Mouse (Mus musculus): Measurements from ENCODE around the gene Poln.
A peak's percentile ranks its signal among the peaks of the same experiment; 100 is the strongest.

Gene Poln

DNA sequence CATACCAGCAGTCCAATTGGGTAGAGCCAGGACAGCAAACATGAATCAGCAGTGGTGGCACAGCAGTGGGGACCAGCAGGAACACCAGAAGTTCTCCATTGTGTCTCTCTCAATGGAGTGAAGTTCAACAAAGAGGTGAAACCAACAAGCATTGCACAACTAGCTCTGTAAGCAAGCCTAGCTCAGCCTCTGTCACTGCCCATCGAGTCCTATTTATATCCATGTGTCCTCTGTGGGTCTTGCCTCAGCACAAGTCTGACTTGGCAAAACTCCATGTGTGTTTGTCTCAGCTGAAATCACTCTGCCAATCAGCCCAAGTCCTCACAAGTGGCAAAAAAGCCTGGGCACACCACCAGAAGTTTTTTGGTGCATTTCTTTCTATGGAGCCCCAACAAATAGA, 63.6 kb downstream of the Poln start:
- no peak for DNase-seq (ENCODE audit: low spot score)

DNA sequence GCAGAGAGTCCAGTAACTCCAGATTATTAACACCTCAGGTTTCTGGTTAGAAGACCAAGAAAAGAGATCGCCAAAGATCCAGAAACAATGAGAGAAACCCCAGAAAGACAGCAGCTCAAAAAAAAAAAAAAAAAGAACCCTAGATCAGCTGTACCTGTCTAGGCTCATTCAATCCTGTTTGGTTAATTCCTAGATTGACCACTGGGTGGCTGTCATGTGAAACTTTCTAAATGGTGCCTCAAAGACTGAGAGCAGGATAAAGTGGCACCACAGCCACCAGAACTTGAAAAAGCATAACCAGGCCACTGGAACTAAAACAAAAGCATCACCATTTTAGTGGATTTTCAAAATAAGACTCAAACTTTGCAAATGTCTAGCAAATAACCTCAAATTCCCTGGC, 71.9 kb downstream of the Poln start:
- no peak for DNase-seq (ENCODE audit: low spot score)

DNA sequence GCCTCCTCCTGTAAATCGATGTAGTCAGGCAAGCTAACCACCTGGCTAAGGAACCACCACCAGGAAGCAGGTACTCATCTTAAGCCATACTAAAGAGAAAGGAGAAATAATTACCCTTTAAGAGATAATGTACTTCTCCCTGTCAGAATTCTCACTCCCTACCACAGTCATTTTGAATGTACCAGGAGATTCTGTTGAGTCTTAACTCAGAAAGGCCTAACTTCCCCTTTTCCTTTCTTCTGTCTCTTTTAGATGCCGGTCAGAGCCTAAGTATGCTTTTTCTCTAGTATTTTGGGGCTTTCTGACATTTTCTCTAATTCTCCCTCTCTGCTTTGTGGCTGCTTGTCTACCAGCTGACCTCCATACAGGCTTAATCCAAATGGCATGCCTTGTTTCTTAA, 76.2 kb downstream of the Poln start:
- DNase-seq (ENCODE audit: low spot score): no peak

DNA sequence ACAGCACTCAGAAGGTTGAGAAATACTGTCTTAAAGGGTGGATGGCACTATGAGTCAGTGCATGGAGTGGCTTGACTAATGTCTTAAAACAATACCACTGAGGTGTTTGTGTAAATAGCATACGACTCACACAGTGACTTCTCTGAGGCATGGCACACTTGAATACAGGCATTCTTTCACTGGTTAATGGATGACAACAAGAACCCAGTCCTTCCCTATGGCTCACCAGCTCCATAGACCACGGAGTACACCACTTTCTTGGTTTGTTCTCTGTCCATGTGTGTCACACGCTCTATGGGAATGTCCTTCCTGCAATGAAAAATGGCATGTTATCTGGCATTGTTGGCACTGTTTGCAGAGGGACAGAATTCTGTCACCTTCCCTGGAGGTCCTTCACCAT, 136.7 kb downstream of the Poln start:
- no peak for DNase-seq (ENCODE audit: low spot score)

DNA sequence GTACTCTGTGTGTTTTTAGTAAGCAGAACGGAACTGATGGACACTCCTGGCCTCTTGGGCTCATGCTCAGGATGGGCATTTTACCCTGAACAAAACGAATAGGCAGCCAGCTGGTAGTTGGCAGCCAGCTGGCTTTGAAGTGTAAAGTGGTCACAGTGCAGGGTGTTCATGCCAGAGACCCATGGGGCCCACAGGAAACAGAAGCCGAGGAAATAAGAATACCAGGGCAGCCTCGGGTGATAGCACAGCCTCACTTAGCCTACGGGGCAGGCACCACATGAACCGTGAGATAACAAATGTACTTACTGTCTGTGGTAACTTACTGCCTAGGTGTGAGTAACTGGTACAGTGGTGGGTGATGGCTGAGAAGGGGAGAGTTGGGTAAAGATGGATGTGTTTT, 138.2 kb downstream of the Poln start:
- DNase-seq (ENCODE audit: low spot score): no peak

DNA sequence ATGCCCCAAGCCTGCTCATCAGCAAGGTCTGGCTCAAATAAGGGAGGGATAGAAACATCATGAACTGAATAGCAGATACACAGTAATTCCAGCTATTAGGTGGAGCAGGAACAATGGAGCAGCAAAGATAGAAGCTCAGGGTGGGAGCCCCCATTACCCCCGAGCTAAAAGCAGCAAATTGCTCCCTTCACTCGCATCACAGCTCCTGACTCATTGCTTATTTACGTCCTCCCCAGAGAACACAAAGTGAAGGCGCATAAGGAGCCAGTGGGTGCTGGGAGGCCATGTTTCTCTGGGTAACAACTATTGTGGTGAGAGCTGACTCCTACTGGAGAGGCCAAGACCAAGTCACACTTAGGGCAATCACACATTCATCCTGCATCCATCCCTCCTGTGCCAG, 139.1 kb downstream of the Poln start:
- DNase-seq (ENCODE audit: low spot score): no peak

DNA sequence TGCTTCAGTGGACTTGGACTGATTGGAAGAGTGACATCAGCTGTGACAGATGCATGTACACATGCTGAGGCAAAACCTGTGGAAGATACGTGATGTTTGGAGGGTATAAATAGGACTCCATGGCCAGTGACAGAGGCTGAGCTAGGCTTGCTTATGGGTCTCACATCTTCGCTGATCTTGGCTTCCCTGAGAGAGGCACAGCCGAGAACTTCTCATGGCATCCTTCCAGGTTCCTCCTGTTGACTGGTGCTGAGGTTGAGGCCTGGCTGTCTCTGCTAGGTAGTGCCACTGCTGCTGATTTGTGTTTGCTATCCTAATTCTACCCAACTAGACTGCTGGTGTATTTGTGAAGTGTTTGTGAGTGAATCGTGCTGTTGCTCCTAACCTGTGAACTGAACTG, 150.3 kb downstream of the Poln start:
- DNase-seq (ENCODE audit: low spot score): no peak

DNA sequence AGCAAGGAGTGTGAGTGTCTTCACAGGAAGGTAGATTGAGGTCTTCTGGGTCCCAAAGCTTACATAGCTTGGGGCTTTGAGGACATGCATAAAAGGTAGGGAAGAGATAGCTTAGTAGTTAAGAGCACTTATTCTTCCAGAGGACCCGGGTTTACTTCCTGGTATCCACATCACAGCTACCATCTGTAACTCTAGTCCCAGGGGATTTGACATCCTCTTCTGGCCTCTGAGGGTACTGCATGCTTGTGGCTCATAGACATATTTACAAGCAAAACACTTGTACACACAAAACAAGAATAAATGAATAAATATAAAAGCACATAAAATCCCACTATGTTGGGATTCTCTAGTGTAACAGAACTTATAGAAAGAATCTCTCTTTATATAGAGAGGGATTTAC, 154.6 kb downstream of the Poln start:
- no peak for DNase-seq (ENCODE audit: low spot score)

DNA sequence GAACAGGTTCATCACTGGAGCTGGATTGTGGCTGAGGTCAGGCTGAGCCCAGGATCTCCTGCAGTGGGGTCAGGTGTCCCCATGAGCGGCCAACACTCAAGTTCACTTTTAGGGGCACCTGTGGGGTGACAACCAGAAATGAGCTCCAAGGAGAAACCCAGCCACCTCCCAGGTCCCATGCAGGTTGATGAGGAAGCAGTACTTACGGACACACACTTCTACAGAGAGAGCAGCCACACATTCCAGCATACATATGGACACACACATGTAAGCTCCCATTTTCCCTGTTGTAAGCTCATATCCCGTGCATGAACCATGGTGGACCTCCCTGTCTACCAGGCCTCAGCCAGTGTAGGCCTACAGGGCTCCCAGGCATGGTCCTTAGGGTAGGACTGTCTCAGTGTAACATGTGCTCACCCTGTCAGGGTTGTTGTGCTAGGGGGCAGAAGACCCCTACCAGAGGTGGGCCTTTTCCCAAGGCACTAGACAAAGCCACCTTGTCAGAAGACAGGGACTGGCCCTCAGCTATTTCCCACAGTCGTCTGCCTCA, 161.8 kb downstream of the Poln start:
- no peak for DNase-seq (ENCODE audit: low spot score)

DNA sequence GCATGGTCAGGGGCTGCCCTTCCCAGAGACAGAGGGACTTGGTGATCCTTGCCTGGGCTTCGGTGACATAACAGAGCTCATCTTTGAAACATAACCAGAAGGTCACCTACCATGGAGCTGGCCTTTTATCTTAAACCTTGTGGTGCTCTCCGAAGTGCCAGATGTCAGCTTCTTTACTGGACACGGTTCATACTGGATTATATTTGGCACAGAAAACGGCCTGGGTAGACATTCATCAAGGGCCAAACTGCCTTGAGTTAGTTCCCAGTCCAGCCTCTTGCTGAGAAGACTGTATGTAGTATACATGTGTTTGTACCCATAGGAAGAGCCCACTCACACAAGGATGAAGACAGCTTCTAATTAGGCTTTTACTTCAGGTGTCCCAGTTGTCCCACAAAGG, 162.4 kb downstream of the Poln start:
- no peak for DNase-seq (ENCODE audit: low spot score)

DNA sequence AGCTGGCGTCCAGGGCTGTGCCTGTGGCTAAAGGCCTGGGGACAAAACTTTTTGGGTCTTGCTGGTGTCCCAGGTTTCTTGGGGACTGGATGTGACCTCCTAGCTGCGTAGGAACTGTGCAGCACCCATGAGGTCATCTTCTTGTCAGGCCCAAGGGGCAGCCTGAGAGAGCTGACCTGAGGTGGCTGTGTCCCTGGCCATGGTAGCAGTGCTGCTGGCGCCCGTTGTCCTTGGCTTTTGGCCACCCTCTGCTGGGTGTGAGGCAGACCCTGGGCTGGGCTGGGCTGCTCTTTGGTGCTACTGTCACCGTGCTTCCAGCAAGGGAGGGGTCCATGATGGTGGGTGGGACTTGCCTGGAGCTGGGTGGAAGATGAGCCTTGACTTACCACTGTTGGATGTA, 164.6 kb downstream of the Poln start:
- DNase-seq (ENCODE audit: low spot score): no peak

DNA sequence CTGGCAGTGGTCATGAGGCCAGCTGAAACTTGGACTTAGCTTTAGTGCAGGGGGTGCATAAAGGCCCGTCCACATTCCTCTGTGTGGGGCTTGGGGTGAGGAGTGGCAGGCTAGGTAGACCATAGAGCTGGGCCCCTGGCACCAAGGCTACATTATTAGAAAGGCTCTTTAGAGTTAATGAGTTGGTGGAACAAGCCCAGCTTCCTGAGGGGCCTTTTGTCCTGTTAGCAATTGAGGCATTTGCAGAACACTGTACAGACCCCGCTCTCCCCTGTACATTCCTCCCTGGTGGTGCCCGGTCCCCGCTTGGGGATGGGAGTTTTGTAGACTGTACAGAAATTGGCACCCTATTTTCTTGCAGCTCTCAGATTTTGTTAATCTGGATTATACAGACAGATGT, 166.6 kb downstream of the Poln start:
- no peak for DNase-seq (ENCODE audit: low spot score)

DNA sequence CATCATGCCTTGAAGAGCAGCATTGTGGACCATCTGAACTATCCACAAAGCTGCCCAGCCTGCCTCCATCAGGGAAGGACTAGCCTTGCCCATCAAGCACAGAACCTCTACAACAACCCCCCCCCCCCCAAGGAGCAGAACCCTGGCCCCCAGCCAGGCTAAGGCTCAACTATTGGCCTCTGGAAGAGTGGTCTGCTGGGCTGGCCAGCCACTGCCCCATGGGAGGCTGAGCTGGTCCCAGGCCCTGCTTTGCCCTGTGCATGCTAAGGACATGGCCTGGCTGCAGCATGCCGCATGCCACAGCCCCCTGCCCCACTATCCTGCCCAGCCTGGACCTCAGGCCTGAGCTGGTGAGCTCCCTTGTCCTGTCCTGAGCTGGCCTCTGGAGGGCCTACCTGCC, 167.8 kb downstream of the Poln start:
- DNase-seq (ENCODE audit: low spot score): no peak

DNA sequence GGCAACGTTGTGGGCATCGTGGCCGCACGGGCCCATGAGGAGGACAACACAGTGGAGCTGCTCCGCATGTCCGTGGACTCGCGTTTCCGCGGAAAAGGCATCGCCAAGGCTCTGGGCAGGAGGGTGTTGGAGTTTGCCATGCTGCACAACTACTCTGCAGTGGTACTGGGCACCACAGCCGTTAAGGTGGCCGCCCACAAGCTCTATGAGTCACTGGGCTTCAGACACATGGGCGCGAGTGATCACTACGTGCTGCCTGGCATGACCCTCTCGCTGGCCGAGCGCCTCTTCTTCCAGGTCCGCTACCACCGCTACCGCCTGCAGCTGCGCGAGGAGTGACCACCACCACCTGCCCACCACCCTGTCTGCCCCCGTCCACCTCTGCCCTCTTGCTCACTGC, 168.4 kb downstream of the Poln start:
- DNase-seq (ENCODE audit: low spot score): no peak

DNA sequence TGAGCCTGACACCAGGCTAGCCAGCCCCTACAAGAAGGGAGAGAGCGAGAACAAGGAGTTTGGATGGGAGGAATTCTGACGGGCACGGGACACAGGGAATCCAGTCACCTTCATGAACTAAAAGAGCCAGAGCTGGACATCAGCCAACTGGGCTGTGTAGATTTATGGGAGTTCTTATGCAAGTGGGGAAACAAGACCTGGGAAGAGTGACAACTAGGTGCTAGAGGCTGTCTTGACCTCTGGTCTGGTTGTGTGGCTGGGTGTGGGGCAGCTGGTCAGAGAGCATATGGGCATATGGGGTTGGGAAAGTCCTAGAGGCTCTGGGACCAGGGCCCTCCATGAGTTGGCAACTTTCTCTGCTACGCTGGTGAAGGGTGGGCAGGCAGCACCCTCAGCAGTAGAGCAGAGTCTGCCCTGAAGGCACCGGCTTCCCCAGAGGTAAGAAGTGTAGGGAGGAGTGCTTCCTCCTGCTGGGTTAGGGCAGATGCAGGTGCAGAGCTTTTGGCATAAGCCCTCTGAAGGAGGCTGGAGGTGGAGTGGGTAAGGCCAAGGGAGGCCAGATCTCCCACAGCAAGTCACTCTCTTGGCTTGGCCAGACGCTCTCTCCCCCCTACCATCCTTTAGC, 169.7 kb downstream of the Poln start:
- no peak for DNase-seq (ENCODE audit: low spot score)

DNA sequence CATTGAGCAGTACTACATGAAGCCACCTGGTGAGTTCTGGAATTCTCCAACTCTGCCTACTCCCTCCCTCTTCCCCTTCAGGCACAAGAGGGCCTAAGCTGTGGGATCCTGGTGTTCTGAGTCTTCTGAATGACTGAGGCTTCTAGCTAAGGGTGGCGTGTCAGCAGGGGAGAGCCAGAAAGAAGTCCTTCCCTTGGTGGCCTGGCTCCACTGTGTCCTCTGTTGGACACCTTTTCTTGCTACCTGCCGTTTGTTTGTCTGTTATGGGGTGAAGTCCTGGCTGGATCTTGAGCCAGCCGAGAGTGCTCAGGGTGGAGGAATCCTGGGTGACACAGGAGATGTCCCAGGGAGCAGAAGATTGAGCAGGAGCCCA, 170.8 kb downstream of the Poln start:
- DNase-seq (ENCODE audit: low spot score): no peak

DNA sequence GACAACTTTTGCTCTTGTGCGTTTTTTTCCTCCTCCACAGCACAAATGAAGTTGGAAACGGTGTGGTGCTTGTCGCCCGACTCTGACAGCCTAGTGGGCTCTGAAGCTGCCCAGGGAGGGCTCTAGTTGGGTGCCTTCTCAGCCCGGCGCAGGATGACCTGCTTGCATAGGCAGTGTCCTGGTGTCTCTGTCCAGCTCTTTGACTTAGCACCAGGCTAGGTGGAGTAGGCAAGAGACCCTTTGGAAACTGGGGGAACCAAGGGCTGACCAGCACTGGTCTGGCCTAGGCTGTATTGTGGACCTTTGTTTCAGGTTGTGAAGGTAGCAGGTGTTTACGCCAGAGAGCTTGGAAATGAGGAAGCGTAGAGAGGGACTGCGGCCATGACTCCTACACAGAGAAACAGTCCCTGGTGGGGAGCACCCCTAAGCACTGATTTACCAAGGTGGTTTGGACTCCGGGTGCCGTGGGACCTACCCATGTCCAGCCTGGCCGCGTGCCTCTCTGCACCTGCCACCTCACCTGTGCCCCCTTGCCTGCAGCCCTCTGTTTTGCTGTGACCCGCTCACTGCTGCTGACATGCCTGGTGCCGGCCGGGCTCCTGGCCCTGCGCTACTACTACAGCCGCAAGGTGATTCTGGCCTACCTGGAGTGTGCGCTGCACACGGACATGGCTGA, 171.3 kb downstream of the Poln start:
- DNase-seq (ENCODE audit: low spot score): no peak

DNA sequence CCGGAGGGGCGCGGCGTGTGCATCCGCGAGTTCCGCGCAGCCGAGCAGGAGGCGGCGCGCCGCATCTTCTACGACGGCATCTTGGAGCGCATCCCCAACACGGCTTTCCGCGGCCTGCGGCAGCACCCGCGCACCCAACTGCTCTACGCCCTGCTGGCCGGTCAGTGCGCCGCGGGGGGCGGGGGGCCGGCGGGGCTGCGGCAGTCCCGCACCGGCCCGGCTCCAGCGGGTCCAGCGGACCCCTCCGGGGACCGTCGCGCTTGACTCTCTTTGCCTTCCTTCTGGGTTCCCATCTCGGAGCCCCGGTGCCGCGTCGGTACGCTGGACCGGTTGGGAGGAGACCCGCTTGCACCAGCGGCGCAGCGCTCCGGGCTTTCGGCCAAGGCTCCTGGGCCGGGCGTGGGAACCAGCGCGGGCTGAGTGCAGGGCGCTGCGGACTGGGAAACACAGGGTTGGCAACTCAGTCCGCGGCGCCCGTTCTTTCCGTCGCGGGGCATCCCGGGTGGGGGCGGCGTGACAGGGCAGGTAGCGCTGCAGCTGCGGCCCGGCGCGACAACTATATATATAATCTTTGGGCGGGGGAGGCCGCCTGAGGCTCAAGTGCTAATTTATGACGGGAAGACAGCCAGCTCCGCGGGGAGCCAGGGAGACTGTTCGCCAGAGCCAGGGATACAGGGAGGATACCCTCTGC, 172.1 kb downstream of the Poln start:
- peak; percentile 68 for DNase-seq (ENCODE audit: low spot score)

DNA sequence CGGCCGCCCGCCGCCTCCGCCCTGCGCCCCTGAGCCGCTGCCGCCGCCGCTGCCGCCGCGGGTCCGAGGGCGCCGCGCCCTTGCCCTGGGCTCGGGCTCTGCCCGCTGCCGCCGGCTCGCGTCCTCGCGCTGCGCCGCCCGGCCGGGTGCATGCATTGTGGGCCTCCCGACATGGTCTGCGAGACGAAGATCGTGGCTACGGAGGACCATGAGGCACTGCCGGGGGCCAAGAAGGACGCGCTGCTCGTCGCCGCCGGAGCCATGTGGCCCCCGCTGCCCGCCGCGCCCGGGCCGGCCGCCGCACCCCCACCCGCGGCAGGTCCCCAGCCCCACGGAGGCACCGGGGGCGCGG, 172.6 kb downstream of the Poln start:
- no peak for DNase-seq (ENCODE audit: low spot score)

DNA sequence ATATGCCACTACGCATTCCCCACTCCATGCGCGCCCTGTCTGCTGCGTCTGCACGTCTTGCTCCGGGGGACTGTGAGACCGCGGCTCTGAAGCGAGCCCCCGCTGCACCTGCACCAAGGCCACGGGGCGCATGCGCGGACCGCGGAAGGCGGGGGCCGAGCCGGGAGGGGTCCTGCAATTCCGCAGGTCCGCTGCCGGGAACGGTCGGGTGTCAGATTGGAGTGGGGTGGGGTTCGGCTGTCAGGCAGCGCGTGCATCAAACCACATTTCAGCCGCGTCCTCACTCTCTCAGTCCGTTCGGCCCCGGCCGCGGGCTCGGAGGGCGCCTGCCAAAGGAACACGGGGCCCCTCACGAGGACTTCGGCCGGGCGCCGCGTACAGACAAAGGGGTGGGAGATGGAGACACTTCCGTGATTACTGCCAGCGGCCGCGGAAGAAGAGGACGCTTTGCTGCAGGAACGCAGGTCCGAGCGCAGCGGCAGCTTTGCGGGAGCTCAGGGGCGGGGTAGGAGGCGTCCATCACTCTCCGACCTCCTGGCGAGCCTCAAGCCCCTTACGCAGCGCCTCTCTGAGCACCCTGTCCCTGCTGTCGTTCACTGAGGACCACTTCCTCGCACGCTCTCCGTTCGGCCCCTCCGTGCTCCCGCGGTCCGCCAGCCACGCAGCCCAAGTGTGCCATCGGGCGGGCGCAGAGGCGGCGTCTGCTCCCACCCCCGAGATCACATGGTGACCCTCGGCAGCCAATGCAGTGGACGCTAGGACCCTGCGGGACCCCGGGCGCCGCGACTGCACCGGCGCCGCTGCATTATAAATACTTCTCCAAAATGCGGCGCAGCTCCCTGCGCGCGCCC, 173.2 kb downstream of the Poln start, which contains the start of gene Nat8l:
Gene Nat8l (plus strand): TSS at position 142 of the 851 bp plus-strand sequence.
- DNase-seq (ENCODE audit: low spot score): peak; percentile 50

DNA sequence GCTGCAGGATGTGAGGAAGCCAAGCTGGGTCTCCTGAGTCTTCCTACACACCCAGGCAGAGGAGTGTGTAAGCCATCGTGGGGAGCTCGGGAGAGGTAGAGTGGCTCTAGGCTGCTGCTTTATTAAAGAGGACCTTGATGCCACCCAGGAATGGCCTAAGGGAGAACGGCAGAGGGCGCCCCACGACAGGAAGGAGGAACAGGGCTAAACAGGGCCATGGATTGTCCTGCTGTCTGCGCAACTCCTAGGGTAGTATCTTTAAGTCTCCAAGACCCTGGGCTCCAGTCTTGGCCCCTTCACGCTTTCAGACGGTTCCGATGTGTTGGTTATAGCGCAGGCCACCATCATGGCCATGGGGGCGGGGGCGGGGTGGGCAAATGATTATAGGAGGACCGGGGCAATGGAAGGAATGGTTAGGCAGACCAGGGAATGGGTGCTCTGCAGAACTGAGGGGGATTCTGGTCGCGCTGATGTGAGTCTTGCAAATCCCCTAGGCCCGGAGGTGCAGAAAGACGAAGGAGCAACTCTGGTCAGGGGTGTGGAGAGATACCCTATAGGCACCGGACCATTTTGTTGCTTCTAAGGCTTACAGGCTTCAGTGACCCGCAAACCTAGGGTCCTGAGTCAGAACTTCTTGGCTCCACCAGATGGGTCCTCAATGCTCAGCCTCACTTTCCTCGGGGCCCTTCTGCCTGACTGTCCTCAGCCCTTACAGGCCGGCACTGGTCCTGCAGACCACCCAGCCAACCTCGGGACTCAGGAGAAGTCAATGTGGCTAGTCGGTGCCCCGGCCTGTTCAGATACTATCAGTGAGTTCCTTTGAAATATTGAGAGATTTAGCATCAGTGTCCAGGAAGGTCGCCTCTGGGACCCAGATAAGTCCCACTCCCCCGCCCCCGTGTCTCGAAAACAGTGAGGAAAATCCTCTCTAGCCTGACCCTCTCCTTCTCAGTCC, 174.3 kb downstream of the Poln start:
- peak; percentile 63 for DNase-seq (ENCODE audit: low spot score)

Measured in ovary, postnatal 36 days (tissue).